Mouse (Mus musculus) embryonic facial prominence, embryonic 11.5 days (tissue): ENCODE data around the gene Akt1s1. TPM values are rescaled to one million over a fixed set of nuclear protein-coding genes. Genes with fewer than 3 reads are reported as not detected.

ENCODE experiments used
- ATAC-seq: fragments of 200-750 bp; cut with Nextera tagmentation; replicated peaks from 2 replicates; pipeline ENCODE4 v1.8.0; 2017; ENCODE audit warnings: low read depth; ENCODE audit not compliant: insufficient number of reproducible peaks, low FRiP score, low TSS enrichment
- DNase-seq: peaks from one replicate; pipeline ENCODE4 v3.0.0-alpha.2; 2015; ENCODE audit warnings: low spot score
- H3K27ac ChIP-seq: fragments of 300-500 bp; sonication (generic); replicated peaks from 2 replicates; pipeline ENCODE4 v1.5.1; 2014; ENCODE audit warnings: mild to moderate bottlenecking, low read depth, low read length, control low read depth
- H3K27me3 ChIP-seq: fragments of 300-500 bp; sonication (generic); 2 replicates; pipeline ENCODE4 v1.6.1; 2014; ENCODE audit warnings: mild to moderate bottlenecking, low read length, moderate library complexity, mixed read lengths; ENCODE audit not compliant: control insufficient read depth, insufficient read depth
- H3K36me3 ChIP-seq: fragments of 300-500 bp; sonication (generic); replicated peaks from 2 replicates; pipeline ENCODE4 v1.6.1; 2014; ENCODE audit warnings: low read depth, mild to moderate bottlenecking, low read length, moderate library complexity, mixed read lengths; ENCODE audit not compliant: control insufficient read depth, insufficient read depth
- H3K4me1 ChIP-seq: fragments of 300-500 bp; sonication (generic); 2 replicates; pipeline ENCODE4 v1.6.1; 2014; ENCODE audit warnings: low read length, mixed read lengths; ENCODE audit not compliant: control insufficient read depth, insufficient read depth
- H3K4me2 ChIP-seq: fragments of 300-500 bp; sonication (generic); 2 replicates; pipeline ENCODE4 v1.6.1; 2014; ENCODE audit warnings: low read depth, mild to moderate bottlenecking, control low read depth, low read length, moderate library complexity
- H3K4me3 ChIP-seq: fragments of 300-500 bp; sonication (generic); 2 replicates; pipeline ENCODE4 v1.5.1; 2014; ENCODE audit warnings: low read depth, low read length, control low read depth
- H3K9ac ChIP-seq: fragments of 300-500 bp; sonication (generic); replicated peaks from 2 replicates; pipeline ENCODE4 v1.6.1; 2014; ENCODE audit warnings: mild to moderate bottlenecking, control low read depth, low read length
- H3K9me3 ChIP-seq: fragments of 300-500 bp; sonication (generic); replicated peaks from 2 replicates; pipeline ENCODE4 v1.6.1; 2016; ENCODE audit warnings: mild to moderate bottlenecking, low read length, inconsistent platforms, mixed read lengths; ENCODE audit not compliant: control insufficient read depth
- WGBS: fragments of 180-500 bp; shearing (Covaris S2); extraction: QIAGEN DNeasy Blood & Tissue Kit; methylation state at CpG from one replicate; pipeline ENCODE4 v1.1.7; 2014; 5-methylcytosine and 5-hydroxymethylcytosine counted together
- polyA plus RNA-seq: library from polyadenylated mRNA; unstranded; fragments of >200 nt; fragmentation: Nextera tagmentation; extraction: Ambion mirVana; gene quantifications from 2 replicates; pipeline ENCODE4 v1.2.1, GENCODE M21; 2014

The Akt1s1 gene
- polyA plus RNA-seq, 1 experiment from 2014 or later: 32.4 TPM

GRCm38 (mm10) chr7:44851625-44852234, 2.9 kb downstream of the Akt1s1 start:
- Histone ChIP-seq H3K4me1 (peaks cover 12% of the 10 kb centered on the region), H3K36me3 (no peaks in the 10 kb centered on the region; the same call in 1 of the 2 replicates), H3K27ac (no peak overlapping the region), H3K4me2 (no peak overlapping the region), H3K27me3 (no peaks in the 10 kb centered on the region), H3K4me3 (no peak overlapping the region), H3K9me3 (no peaks in the 10 kb centered on the region), H3K9ac (no peak overlapping the region)
- 90% methylated on average over 12 of the region's 12 CpGs for WGBS
- ATAC-seq: no peak
- DNase-seq: no peak

- WGBS: 92% methylated on average over 29 of the region's 36 CpGs
- H3K36me3 ChIP-seq: no peaks in the 10 kb centered on the region; the same call in 1 of the 2 replicates
- H3K9me3 ChIP-seq: no peaks in the 10 kb centered on the region
- no peak overlapping the region for H3K4me3 ChIP-seq
- ATAC-seq (no peak), DNase-seq (no peak)
- H3K9ac ChIP-seq: no peak overlapping the region; the same call in 1 of the 2 replicates
- H3K27ac ChIP-seq: no peak overlapping the region
- H3K4me2 ChIP-seq: no peak overlapping the region; the same call in 1 of the 2 replicates
- peaks cover 12% of the 10 kb centered on the region for H3K4me1 ChIP-seq
- no peaks in the 10 kb centered on the region for H3K27me3 ChIP-seq
These were observed 3.7 kb downstream of the Akt1s1 start for GRCm38 (mm10) chr7:44852259-44853027.

DNA sequence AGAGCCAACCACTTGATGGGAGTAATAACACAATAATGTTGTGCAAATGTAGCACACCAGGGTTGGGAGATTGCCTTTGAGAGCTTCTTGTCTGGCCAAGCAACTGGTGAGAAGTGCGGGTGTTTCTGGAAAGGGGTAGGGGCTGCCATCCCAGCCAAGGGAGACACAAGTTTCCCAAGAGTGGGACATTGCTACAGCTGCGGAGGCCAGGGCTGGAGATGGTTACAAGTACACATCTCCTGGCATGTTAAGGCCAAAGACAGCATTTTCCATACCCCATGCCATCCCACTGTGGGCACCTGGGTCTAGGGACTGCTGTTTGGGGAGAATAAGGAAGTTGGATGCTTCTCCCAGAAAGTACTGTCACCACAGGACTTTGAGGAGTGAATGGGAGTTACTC, 4.3 kb downstream of the Akt1s1 start:
- ATAC-seq: no peak
- no peak overlapping the region for H3K9ac ChIP-seq
- H3K27me3 ChIP-seq: no peaks in the 10 kb centered on the region
- no peak overlapping the region for H3K4me2 ChIP-seq
- WGBS: 93% methylated on average over 2 of the region's 2 CpGs
- H3K4me1 ChIP-seq: peaks cover 8% of the 10 kb centered on the region
- H3K9me3 ChIP-seq: no peaks in the 10 kb centered on the region
- H3K4me3 ChIP-seq: no peak overlapping the region
- no peak for DNase-seq
- no peak overlapping the region for H3K27ac ChIP-seq
- H3K36me3 ChIP-seq: no peaks in the 10 kb centered on the region; the same call in 1 of the 2 replicates

GRCm38 (mm10) chr7:44853596-44854355, 5.0 kb downstream of the Akt1s1 start:
- 34% methylated on average over 26 of the region's 26 CpGs for WGBS
- H3K4me2 ChIP-seq: peak overlapping the region; percentile 87
- ATAC-seq (no peak), DNase-seq (no peak)
- H3K27ac ChIP-seq: peak overlapping the region; percentile 81
- peaks cover 8% of the 10 kb centered on the region for H3K4me1 ChIP-seq
- H3K36me3 ChIP-seq: no peaks in the 10 kb centered on the region; the same call in 1 of the 2 replicates
- peak overlapping the region; percentile 47 for H3K4me3 ChIP-seq
- no peaks in the 10 kb centered on the region for H3K27me3 ChIP-seq
- no peaks in the 10 kb centered on the region for H3K9me3 ChIP-seq
- H3K9ac ChIP-seq: peak overlapping the region; percentile 70

- under 1% methylated on average over 45 of the region's 45 CpGs for WGBS
- no peaks in the 10 kb centered on the region for H3K27me3 ChIP-seq
- peak overlapping the region; percentile 70 for H3K9ac ChIP-seq
- H3K36me3 ChIP-seq: no peaks in the 10 kb centered on the region; the same call in 1 of the 2 replicates
- peak overlapping the region; percentile 87 for H3K4me2 ChIP-seq
- peaks cover 8% of the 10 kb centered on the region for H3K4me1 ChIP-seq
- peak; percentile 42 for ATAC-seq
- peak; percentile 83 for DNase-seq
- peak overlapping the region; percentile 47 for H3K4me3 ChIP-seq
- no peaks in the 10 kb centered on the region for H3K9me3 ChIP-seq
- peak overlapping the region; percentile 81 for H3K27ac ChIP-seq
These were observed 5.7 kb downstream of the Akt1s1 start for GRCm38 (mm10) chr7:44854356-44855031.

GRCm38 (mm10) chr7:44855036-44855435, 6.2 kb downstream of the Akt1s1 start:
- WGBS: 41% methylated on average over 10 of the region's 10 CpGs
- H3K9me3 ChIP-seq: no peaks in the 10 kb centered on the region
- ATAC-seq: no peak
- peak overlapping the region; percentile 81 for H3K27ac ChIP-seq
- DNase-seq: no peak
- H3K36me3 ChIP-seq: no peaks in the 10 kb centered on the region; the same call in 1 of the 2 replicates
- H3K4me2 ChIP-seq: peak overlapping the region; percentile 87
- peak overlapping the region; percentile 70 for H3K9ac ChIP-seq
- no peaks in the 10 kb centered on the region for H3K27me3 ChIP-seq
- H3K4me3 ChIP-seq: peak overlapping the region; percentile 47
- peaks cover 8% of the 10 kb centered on the region for H3K4me1 ChIP-seq

DNA sequence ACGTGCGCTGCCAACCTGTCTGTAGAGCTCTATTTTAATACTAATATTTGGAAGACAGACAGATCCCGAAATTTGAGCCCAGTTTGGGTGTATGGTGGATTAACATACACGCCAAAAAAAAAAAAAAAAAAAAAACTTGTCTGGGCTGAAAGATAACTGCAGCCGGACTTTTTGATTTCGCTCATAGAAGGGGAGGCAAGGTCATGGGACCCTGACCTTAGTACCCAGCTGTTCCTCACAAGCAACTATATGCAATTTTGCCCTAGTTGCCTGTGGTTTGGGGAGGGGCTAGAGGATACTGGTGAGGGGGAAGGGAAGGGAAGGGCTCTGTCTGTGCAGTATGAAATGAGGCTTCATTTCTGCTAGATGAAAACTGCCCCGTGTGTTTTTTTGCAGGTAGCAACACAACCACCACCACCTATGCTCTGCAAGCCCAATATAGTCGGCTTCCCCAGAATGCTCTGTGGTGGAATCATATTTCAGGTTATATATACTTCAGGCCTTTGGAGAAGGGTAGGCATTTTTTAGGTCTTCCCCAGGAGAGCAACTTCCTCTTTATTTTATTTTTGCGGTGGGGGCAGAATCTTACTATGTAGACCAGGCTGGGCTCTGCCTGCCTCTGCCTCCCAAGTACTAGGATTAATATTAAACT, 7.6 kb downstream of the Akt1s1 start:
- H3K4me3 ChIP-seq: peak overlapping the region; percentile 73
- no peak overlapping the region for H3K9ac ChIP-seq
- no peaks in the 10 kb centered on the region; the same call in 1 of the 2 replicates for H3K36me3 ChIP-seq
- no peak for DNase-seq
- ATAC-seq: no peak
- H3K4me1 ChIP-seq: peaks cover 8% of the 10 kb centered on the region
- 0 out of 2 replicates have a peak overlapping the region, but pooled peaks have one; percentile 63 for H3K27ac ChIP-seq
- no peaks in the 10 kb centered on the region for H3K9me3 ChIP-seq
- 65% methylated on average over 9 of the region's 9 CpGs for WGBS
- H3K27me3 ChIP-seq: no peaks in the 10 kb centered on the region
- H3K4me2 ChIP-seq: peak overlapping the region; percentile 90
